Mouse (Mus musculus) forebrain, embryonic 13.5 days (tissue): ENCODE results near the gene Raver2. TPM values are rescaled to one million over a fixed set of nuclear protein-coding genes. Genes with fewer than 3 reads are reported as not detected.

Source experiments
- polyA plus RNA-seq: library from polyadenylated mRNA; unstranded; fragments of >200 nt; fragmentation: Nextera tagmentation; extraction: Ambion mirVana; gene quantifications from 2 replicates; pipeline ENCODE4 v1.2.1, GENCODE M21; 2015

Raver2 gene
- polyA plus RNA-seq, 1 experiment from 2014 or later, result 5.4 TPM

Other genes starting within 250 kb of the Raver2 start
- not detected in 2 replicates for gene Gm10577, start 48.3 kb upstream of the Raver2 start, polyA plus RNA-seq
- gene Jak1, start 196.3 kb downstream of the Raver2 start, polyA plus RNA-seq, result 33.5 and 37.5 TPM in 2 replicates